Mouse (Mus musculus) liver, embryonic 16.5 days (tissue): ENCODE data around the gene Sel1l3. TPM values are rescaled to one million over a fixed set of nuclear protein-coding genes. Genes with fewer than 3 reads are reported as not detected.

ENCODE experiments used
- ATAC-seq: fragments of 200-750 bp; cut with Nextera tagmentation; 2 replicates; pipeline ENCODE4 v1.8.0; 2017; ENCODE audit warnings: low read depth, mild to moderate bottlenecking, moderate number of reproducible peaks, moderate library complexity
- H3K27ac ChIP-seq: fragments of 300-500 bp; sonication (generic); 2 replicates; pipeline ENCODE4 v1.5.1; 2014; ENCODE audit warnings: mild to moderate bottlenecking, low read length
- H3K27me3 ChIP-seq: fragments of 300-500 bp; sonication (generic); 2 replicates; pipeline ENCODE4 v1.6.1; 2014; ENCODE audit warnings: low read depth, low read length, mixed read lengths; ENCODE audit not compliant: control insufficient read depth, insufficient read depth
- H3K36me3 ChIP-seq: fragments of 300-500 bp; sonication (generic); 2 replicates; pipeline ENCODE4 v1.6.1; 2014; ENCODE audit warnings: mild to moderate bottlenecking; ENCODE audit not compliant: control insufficient read depth, insufficient read depth
- H3K4me1 ChIP-seq: fragments of 300-500 bp; sonication (generic); 2 replicates; pipeline ENCODE4 v1.6.1; 2014; ENCODE audit warnings: low read depth, low read length, mixed read lengths; ENCODE audit not compliant: control insufficient read depth
- H3K4me2 ChIP-seq: fragments of 300-500 bp; sonication (generic); 2 replicates; pipeline ENCODE4 v1.6.1; 2014; ENCODE audit warnings: low read depth, low read length, mixed read lengths
- H3K4me3 ChIP-seq: fragments of 300-500 bp; sonication (generic); 2 replicates; pipeline ENCODE4 v1.5.1; 2014; ENCODE audit warnings: low read depth, mild to moderate bottlenecking, low read length
- H3K9ac ChIP-seq: fragments of 300-500 bp; sonication (generic); 2 replicates; pipeline ENCODE4 v1.6.1; 2014; ENCODE audit warnings: low read depth, low read length
- H3K9me3 ChIP-seq: fragments of 300-500 bp; sonication (generic); replicated peaks from 2 replicates; pipeline ENCODE4 v1.6.1; 2016; ENCODE audit warnings: low read length; ENCODE audit not compliant: control insufficient read depth
- WGBS: fragments of 180-500 bp; shearing (Covaris S2); extraction: QIAGEN DNeasy Blood & Tissue Kit; methylation state at CpG from one replicate; pipeline ENCODE4 v1.1.7; 2014; ENCODE audit not compliant: insufficient replicate concordance; 5-methylcytosine and 5-hydroxymethylcytosine counted together
- polyA plus RNA-seq: library from polyadenylated mRNA; unstranded; fragments of >200 nt; fragmentation: Nextera tagmentation; extraction: Ambion mirVana; gene quantifications from 2 replicates; pipeline ENCODE4 v1.2.1, GENCODE M21; 2015

The Sel1l3 gene
- polyA plus RNA-seq, 1 experiment from 2014 or later: 0.21 TPM

GRCm38 (mm10) chr5:53146684-53147061 lies 67.1 kb downstream of the Sel1l3 start:
- Histone ChIP-seq H3K36me3 (no peaks in the 10 kb centered on the region), H3K27me3 (no peaks in the 10 kb centered on the region), H3K27ac (no peak overlapping the region), H3K9ac (no peak overlapping the region), H3K4me1 (no peaks in the 10 kb centered on the region), H3K4me3 (no peak overlapping the region), H3K9me3 (no peaks in the 10 kb centered on the region), H3K4me2 (no peak overlapping the region)
- ATAC-seq: no peak
- WGBS: 52% methylated on average over 4 of the region's 4 CpGs

GRCm38 (mm10) chr5:53146049-53146683 lies 67.6 kb downstream of the Sel1l3 start:
- Histone ChIP-seq H3K9ac (no peak overlapping the region), H3K4me2 (no peak overlapping the region), H3K9me3 (no peaks in the 10 kb centered on the region), H3K27ac (no peak overlapping the region), H3K4me1 (no peaks in the 10 kb centered on the region), H3K27me3 (no peaks in the 10 kb centered on the region), H3K4me3 (no peak overlapping the region), H3K36me3 (no peaks in the 10 kb centered on the region)
- 53% methylated on average over 10 of the region's 10 CpGs for WGBS
- ATAC-seq: no peak

- Histone ChIP-seq H3K27ac (no peak overlapping the region), H3K4me3 (no peak overlapping the region), H3K36me3 (no peaks in the 10 kb centered on the region), H3K4me1 (no peaks in the 10 kb centered on the region), H3K4me2 (no peak overlapping the region), H3K9me3 (no peaks in the 10 kb centered on the region), H3K9ac (no peak overlapping the region), H3K27me3 (no peaks in the 10 kb centered on the region)
- 55% methylated on average over 5 of the region's 5 CpGs for WGBS
- no peak for ATAC-seq
These were observed 71.1 kb downstream of the Sel1l3 start for GRCm38 (mm10) chr5:53142587-53142986.

- no peak overlapping the region for H3K4me3 ChIP-seq
- no peaks in the 10 kb centered on the region for H3K9me3 ChIP-seq
- H3K9ac ChIP-seq: no peak overlapping the region
- 58% methylated on average over 8 of the region's 8 CpGs for WGBS
- no peaks in the 10 kb centered on the region for H3K4me1 ChIP-seq
- ATAC-seq: no peak
- no peaks in the 10 kb centered on the region for H3K27me3 ChIP-seq
- H3K27ac ChIP-seq: no peak overlapping the region
- H3K36me3 ChIP-seq: no peaks in the 10 kb centered on the region
- H3K4me2 ChIP-seq: no peak overlapping the region
These were observed 73.4 kb downstream of the Sel1l3 start for GRCm38 (mm10) chr5:53140158-53140927.

- H3K9ac ChIP-seq: no peak overlapping the region
- H3K9me3 ChIP-seq: no peaks in the 10 kb centered on the region
- no peak for ATAC-seq
- H3K36me3 ChIP-seq: no peaks in the 10 kb centered on the region
- WGBS: 42% methylated on average over 11 of the region's 11 CpGs
- H3K4me3 ChIP-seq: no peak overlapping the region
- no peaks in the 10 kb centered on the region for H3K4me1 ChIP-seq
- H3K27ac ChIP-seq: no peak overlapping the region
- H3K4me2 ChIP-seq: no peak overlapping the region
- no peaks in the 10 kb centered on the region for H3K27me3 ChIP-seq
These were observed 74.2 kb downstream of the Sel1l3 start for GRCm38 (mm10) chr5:53139566-53139965.

GRCm38 (mm10) chr5:53139140-53139539 lies 74.6 kb downstream of the Sel1l3 start:
- Histone ChIP-seq H3K9ac (no peak overlapping the region), H3K36me3 (no peaks in the 10 kb centered on the region), H3K4me2 (no peak overlapping the region), H3K4me3 (no peak overlapping the region), H3K27ac (no peak overlapping the region), H3K4me1 (no peaks in the 10 kb centered on the region), H3K9me3 (no peaks in the 10 kb centered on the region), H3K27me3 (no peaks in the 10 kb centered on the region)
- ATAC-seq: no peak
- WGBS: 37% methylated on average over 4 of the region's 4 CpGs

- Histone ChIP-seq H3K27me3 (no peaks in the 10 kb centered on the region), H3K9me3 (no peaks in the 10 kb centered on the region), H3K4me1 (no peaks in the 10 kb centered on the region), H3K9ac (no peak overlapping the region), H3K27ac (no peak overlapping the region), H3K36me3 (no peaks in the 10 kb centered on the region), H3K4me3 (no peak overlapping the region), H3K4me2 (no peak overlapping the region)
- no peak for ATAC-seq
- WGBS: 64% methylated on average over 8 of the region's 8 CpGs
These were observed 75.7 kb downstream of the Sel1l3 start for GRCm38 (mm10) chr5:53138025-53138424.

GRCm38 (mm10) chr5:53135984-53136383 lies 77.7 kb downstream of the Sel1l3 start:
- no peaks in the 10 kb centered on the region for H3K36me3 ChIP-seq
- no peaks in the 10 kb centered on the region for H3K9me3 ChIP-seq
- 56% methylated on average over 8 of the region's 8 CpGs for WGBS
- ATAC-seq: no peak
- H3K27ac ChIP-seq: no peak overlapping the region
- H3K27me3 ChIP-seq: no peaks in the 10 kb centered on the region
- no peaks in the 10 kb centered on the region for H3K4me1 ChIP-seq
- no peak overlapping the region for H3K4me3 ChIP-seq
- H3K4me2 ChIP-seq: no peak overlapping the region
- H3K9ac ChIP-seq: no peak overlapping the region

GRCm38 (mm10) chr5:53134003-53134402 lies 79.7 kb downstream of the Sel1l3 start:
- Histone ChIP-seq H3K4me1 (no peaks in the 10 kb centered on the region), H3K9ac (no peak overlapping the region), H3K36me3 (no peaks in the 10 kb centered on the region), H3K27ac (no peak overlapping the region), H3K9me3 (no peaks in the 10 kb centered on the region), H3K4me2 (no peak overlapping the region), H3K27me3 (no peaks in the 10 kb centered on the region), H3K4me3 (no peak overlapping the region)
- no peak for ATAC-seq
- 70% methylated on average over 2 of the region's 2 CpGs for WGBS
